In genomic region chrX:110199902-110200301, GRCm38 (mm10) we compare ENCODE assay signal across 21 mouse cellular contexts.
A peak's percentile ranks its signal among the peaks of the same experiment; 100 is the strongest.
DNase-seq lines count a peak whose midpoint lies in the region; ATAC-seq and TF ChIP-seq lines count a peak whose summit lies in the region.
"Had no signal": no experiment of that assay in that cellular context is flagged by ENCODE, and none has a peak within 500 bp of the region (broad histone marks: within the 10 kb centered on the region; RNA-seq: fewer than 3 reads in every experiment).

No protein-coding gene starts in this region.

- no peak overlapping the region for H3K4me2 ChIP-seq in kidney, embryonic 15.5 days
- H3K4me2 ChIP-seq in intestine, postnatal 0 days (replicated peaks; ENCODE audit: low read depth): no peak overlapping the region
- H3K4me2 ChIP-seq: embryonic facial prominence, embryonic 15.5 days; hindbrain, embryonic 12.5 days had no signal

- no peaks in the 10 kb centered on the region for H3K36me3 ChIP-seq in kidney, adult 2 months (ENCODE audit: control insufficient read depth, insufficient read depth, low read length)
- no peaks in the 10 kb centered on the region for H3K36me3 ChIP-seq in kidney, embryonic 15.5 days
- H3K36me3 ChIP-seq in intestine, postnatal 0 days (ENCODE audit: control insufficient read depth, insufficient read depth): no peaks in the 10 kb centered on the region
- H3K36me3 ChIP-seq: embryonic facial prominence, embryonic 15.5 days; forebrain, embryonic 10.5 days; heart, embryonic 10.5 days; hindbrain, embryonic 12.5 days had no signal

- TF ChIP-seq POLR2A in kidney, adult 2 months (IDR thresholded peaks at IDR 0.05; ENCODE audit: low read depth, low read length): no peak

- no peaks in the 10 kb centered on the region for H3K4me1 ChIP-seq in kidney, adult 2 months (ENCODE audit: control insufficient read depth, insufficient read depth, low read length)
- H3K4me1 ChIP-seq in kidney, embryonic 15.5 days: no peaks in the 10 kb centered on the region
- H3K4me1 ChIP-seq in intestine, postnatal 0 days (replicated peaks; ENCODE audit: control insufficient read depth, insufficient read depth, low read length): no peaks in the 10 kb centered on the region
- H3K4me1 ChIP-seq: embryonic facial prominence, embryonic 15.5 days; forebrain, embryonic 10.5 days; heart, embryonic 10.5 days; hindbrain, embryonic 12.5 days had no signal

- H3K27me3 ChIP-seq in kidney, adult 2 months (replicated peaks; ENCODE audit: control insufficient read depth, insufficient read depth, low read length): no peaks in the 10 kb centered on the region
- no peaks in the 10 kb centered on the region for H3K27me3 ChIP-seq in kidney, embryonic 15.5 days
- no peaks in the 10 kb centered on the region for H3K27me3 ChIP-seq in intestine, postnatal 0 days (replicated peaks; ENCODE audit: control insufficient read depth, insufficient read depth, low read length)
- H3K27me3 ChIP-seq: embryonic facial prominence, embryonic 15.5 days; hindbrain, embryonic 12.5 days had no signal

- peak; percentile 76 for ATAC-seq in kidney, embryonic 15.5 days (replicated peaks; ENCODE audit: low FRiP score)
- no peak for ATAC-seq in intestine, postnatal 0 days
- ATAC-seq: forebrain, embryonic 14.5 days had no signal

- H3K9me3 ChIP-seq in kidney, embryonic 15.5 days (replicated peaks): no peaks in the 10 kb centered on the region
- H3K9me3 ChIP-seq in intestine, postnatal 0 days (ENCODE audit: control insufficient read depth): no peaks in the 10 kb centered on the region
- H3K9me3 ChIP-seq: embryonic facial prominence, embryonic 15.5 days; forebrain, embryonic 10.5 days; heart, embryonic 10.5 days; hindbrain, embryonic 12.5 days had no signal

- WGBS in kidney, adult 2 months: 35% methylated on average over 5 of the region's 6 CpGs
- WGBS in kidney, embryonic 15.5 days: 59% methylated on average over 6 of the region's 6 CpGs
- WGBS in intestine, postnatal 0 days: 82% methylated on average over 5 of the region's 6 CpGs

- no peak for TF ChIP-seq CTCF in kidney, adult 2 months (conservative IDR thresholded peaks at IDR 0.05; ENCODE audit: insufficient read depth, insufficient read length, low read depth, low read length)
- TF ChIP-seq CTCF in intestine, postnatal 0 days (IDR thresholded peaks at IDR 0.05; ENCODE audit: low read depth): no peak

- H3K9ac ChIP-seq in kidney, embryonic 15.5 days: no peak overlapping the region
- no peak overlapping the region for H3K9ac ChIP-seq in intestine, postnatal 0 days (ENCODE audit: low read depth, low read length)
- H3K9ac ChIP-seq: embryonic facial prominence, embryonic 15.5 days; hindbrain, embryonic 12.5 days had no signal

- DNase-seq in kidney, adult 2 months: peak; percentile 35
- DNase-seq in kidney, postnatal 25 days: peak; percentile 6 to 67
- no peak for DNase-seq in heart, adult 18-20 months
- no peak for DNase-seq in heart, adult 8-10 months (ENCODE audit: low spot score)
- DNase-seq: adrenal gland, adult 8-10 months; adrenal gland, postnatal 36 days; cerebellum, adult 2 months; cerebellum, postnatal 14 days; embryo, embryonic 11 days; gastrocnemius, adult 2 months; gastrocnemius, postnatal 25 days; heart, postnatal 10 days; heart, postnatal 4 days had no signal

- H3K27ac ChIP-seq in kidney, adult 2 months (ENCODE audit: insufficient read depth, low read depth, low read length): no peak overlapping the region
- H3K27ac ChIP-seq in kidney, embryonic 15.5 days: no peak overlapping the region
- H3K27ac ChIP-seq in intestine, postnatal 0 days (ENCODE audit: low read depth, low read length): no peak overlapping the region
- H3K27ac ChIP-seq: embryonic facial prominence, embryonic 15.5 days; forebrain, embryonic 10.5 days; gastrocnemius, adult 2 months; heart, embryonic 10.5 days; hindbrain, embryonic 12.5 days had no signal

- H3K4me3 ChIP-seq in kidney, adult 2 months (ENCODE audit: insufficient read depth, low read depth, low read length): no peak overlapping the region
- H3K4me3 ChIP-seq in kidney, embryonic 15.5 days (replicated peaks): no peak overlapping the region
- no peak overlapping the region for H3K4me3 ChIP-seq in intestine, postnatal 0 days (ENCODE audit: low read depth, low read length)
- H3K4me3 ChIP-seq: embryonic facial prominence, embryonic 15.5 days; erythroblast, embryonic 14.5 days; forebrain, embryonic 10.5 days; gastrocnemius, adult 2 months; heart, embryonic 10.5 days; hindbrain, embryonic 12.5 days had no signal

Comparison
In these comparisons a context has a peak if more than half of its experiments do, and no peak if none do; other contexts are left out.
1. DNase-seq: peak in kidney, adult 2 months (single experiment) and kidney, postnatal 25 days (2 of 2); none in heart, adult 18-20 months (0 of 2) and heart, adult 8-10 months (single experiment).